Mouse (Mus musculus): ENCODE results near the gene Skap1. TPM values are rescaled to one million over a fixed set of nuclear protein-coding genes. Genes with fewer than 3 reads are reported as not detected.

The Skap1 gene
- total and polyA plus RNA-seq, 3 experiments: not detected

DNA sequence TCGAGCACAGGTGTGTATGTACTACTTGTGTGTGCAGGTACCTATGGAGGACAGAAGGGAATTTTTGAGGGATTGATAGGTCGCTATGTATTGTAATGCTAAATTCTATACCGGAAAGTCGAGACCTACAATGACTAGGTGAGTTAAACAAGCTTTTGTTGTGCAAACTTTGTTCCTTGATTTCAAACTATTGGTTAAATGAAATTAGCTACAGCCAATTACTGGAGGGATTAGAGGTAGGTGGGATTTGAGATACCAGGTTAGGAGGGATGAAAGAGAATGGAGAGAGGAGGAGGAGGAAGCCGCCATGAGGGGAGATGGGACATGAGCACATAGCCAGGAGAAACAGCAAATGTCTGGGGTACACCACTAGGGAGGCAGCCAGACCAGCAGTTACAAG lies 315.9 kb downstream of the Skap1 start:
- peaks cover 0 to 12% of the 10 kb centered on the region in 2 experiments; a peak in 2 of 4 replicates for H3K36me3 ChIP-seq (ENCODE audit: control insufficient read depth in 1 of 2, insufficient read depth in 2 of 2, low read length in 2 of 2)
- no peaks in the 10 kb centered on the region for H3K27me3 ChIP-seq (ENCODE audit: control insufficient read depth in 1 of 2, insufficient read depth in 2 of 2, low read length in 2 of 2)
- H3K9me3 ChIP-seq (replicated peaks; ENCODE audit: insufficient read depth, low read length): no peaks in the 10 kb centered on the region
- DNase-seq (ENCODE audit: low read depth, low spot score): no peak
- no peak overlapping the region for H3K27ac ChIP-seq (ENCODE audit: control insufficient read depth, low read depth, low read length)
- no peak for TF ChIP-seq USF2 (IDR thresholded peaks at IDR 0.05; ENCODE audit: borderline replicate concordance in 1 of 2, insufficient read depth in 1 of 2, low read depth in 1 of 2, low read length in 2 of 2)
- TF ChIP-seq E2F4 (IDR thresholded peaks at IDR 0.05; ENCODE audit: borderline replicate concordance, low read depth, low read length): no peak
- no peak for TF ChIP-seq CHD2 (IDR thresholded peaks at IDR 0.05; ENCODE audit: low read length)
- no peak for TF ChIP-seq TAL1 (IDR thresholded peaks at IDR 0.05; ENCODE audit: low read length)
- no peak for TF ChIP-seq BHLHE40 (IDR thresholded peaks at IDR 0.05; ENCODE audit: borderline replicate concordance, low read depth, low read length)
- TF ChIP-seq ZC3H11A (IDR thresholded peaks at IDR 0.05; ENCODE audit: low read depth, low read length): no peak
- no peak for TF ChIP-seq GATA1 (IDR thresholded peaks at IDR 0.05; ENCODE audit: low read depth, low read length)
- H3K4me1 ChIP-seq (ENCODE audit: control insufficient read depth in 1 of 2, insufficient read depth in 2 of 2, low read length in 2 of 2): peaks cover 0 to 12% of the 10 kb centered on the region in 2 experiments; a peak in 3 of 4 replicates
- peaks cover 7% of the 10 kb centered on the region for H3K79me2 ChIP-seq (ENCODE audit: control insufficient read depth, insufficient read depth, low read length, poor library complexity)
- H3K9ac ChIP-seq (ENCODE audit: control insufficient read depth, low read depth, low read length, poor library complexity, severe bottlenecking): no peak overlapping the region
- no peak overlapping the region for H3K4me3 ChIP-seq (ENCODE audit: control insufficient read depth in 1 of 2, insufficient read depth in 1 of 2, low read depth in 2 of 2, low read length in 2 of 2)

DNA sequence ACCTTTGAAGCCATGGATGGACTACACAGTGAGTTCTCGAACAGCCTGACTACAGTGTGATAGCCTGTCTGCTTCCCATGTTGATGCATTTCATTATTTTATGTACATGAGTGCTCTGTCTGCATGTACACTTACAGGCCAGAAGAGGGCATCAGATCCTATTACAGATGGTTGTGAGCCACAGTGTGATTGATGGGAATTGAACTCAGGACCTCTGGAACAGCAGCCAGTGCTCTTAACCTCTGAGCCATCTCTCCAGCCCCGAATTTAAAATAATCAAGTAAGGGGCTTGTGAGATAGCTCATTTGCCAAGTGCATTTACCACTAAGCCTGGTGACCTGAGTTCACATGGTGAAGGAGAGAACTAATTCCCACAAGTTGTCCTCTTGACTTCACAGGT lies 317.0 kb downstream of the Skap1 start:
- Histone ChIP-seq H3K4me1 (ENCODE audit: control insufficient read depth in 1 of 2, insufficient read depth in 2 of 2, low read length in 2 of 2) (peaks cover 0 to 12% of the 10 kb centered on the region in 2 experiments; a peak in 3 of 4 replicates), H3K9me3 (replicated peaks; ENCODE audit: insufficient read depth, low read length) (no peaks in the 10 kb centered on the region), H3K27ac (ENCODE audit: control insufficient read depth, low read depth, low read length) (no peak overlapping the region), H3K79me2 (ENCODE audit: control insufficient read depth, insufficient read depth, low read length, poor library complexity) (peaks cover 7% of the 10 kb centered on the region), H3K4me3 (ENCODE audit: control insufficient read depth in 1 of 2, insufficient read depth in 1 of 2, low read depth in 2 of 2, low read length in 2 of 2) (no peak overlapping the region), H3K9ac (ENCODE audit: control insufficient read depth, low read depth, low read length, poor library complexity, severe bottlenecking) (no peak overlapping the region), H3K27me3 (ENCODE audit: control insufficient read depth in 1 of 2, insufficient read depth in 2 of 2, low read length in 2 of 2) (no peaks in the 10 kb centered on the region), H3K36me3 (ENCODE audit: control insufficient read depth in 1 of 2, insufficient read depth in 2 of 2, low read length in 2 of 2) (peaks cover 0 to 12% of the 10 kb centered on the region in 2 experiments; a peak in 2 of 4 replicates)
- peak; percentile 80 for DNase-seq (ENCODE audit: low read depth, low spot score)
- TF ChIP-seq CTCF (IDR thresholded peaks at IDR 0.05 in 2 of 3, conservative IDR thresholded peaks at IDR 0.05 in 1 of 3; ENCODE audit: control insufficient read depth in 1 of 3, insufficient read depth in 1 of 3, low read depth in 2 of 3, low read length in 3 of 3, poor library complexity in 1 of 3, severe bottlenecking in 1 of 3) (peak; percentile 23 to 72 (median 71); a peak in 5 of 6 replicates), USF1 (IDR thresholded peaks at IDR 0.05; ENCODE audit: low read depth, low read length) (no peak), MAFK (IDR thresholded peaks at IDR 0.05; ENCODE audit: borderline replicate concordance, low read depth, low read length) (no peak), GATA1 (IDR thresholded peaks at IDR 0.05; ENCODE audit: low read depth, low read length) (0 out of 2 replicates have a peak, but pooled peaks have one; percentile 4), TCF12 (IDR thresholded peaks at IDR 0.05; ENCODE audit: low read depth, low read length) (no peak), CHD1 (IDR thresholded peaks at IDR 0.05; ENCODE audit: low read depth, low read length) (no peak), USF2 (IDR thresholded peaks at IDR 0.05; ENCODE audit: borderline replicate concordance in 1 of 2, insufficient read depth in 1 of 2, low read depth in 1 of 2, low read length in 2 of 2) (no peak), ZC3H11A (IDR thresholded peaks at IDR 0.05; ENCODE audit: low read depth, low read length) (peak; percentile 30; the same call in 1 of the 2 replicates), TAL1 (IDR thresholded peaks at IDR 0.05; ENCODE audit: low read length) (no peak), EP300 (IDR thresholded peaks at IDR 0.05; ENCODE audit: low read depth in 1 of 2, low read length in 2 of 2) (no peak), SMC3 (IDR thresholded peaks at IDR 0.05; ENCODE audit: low read depth, low read length) (peak; percentile 79), TBP (IDR thresholded peaks at IDR 0.05; ENCODE audit: low read depth, low read length) (peak; percentile 93), RAD21 (IDR thresholded peaks at IDR 0.05; ENCODE audit: low read depth, low read length) (peak; percentile 38), E2F4 (IDR thresholded peaks at IDR 0.05; ENCODE audit: borderline replicate concordance, low read depth, low read length) (no peak), ZKSCAN1 (IDR thresholded peaks at IDR 0.05; ENCODE audit: low read depth, low read length) (no peak), POLR2AphosphoS5 (IDR thresholded peaks at IDR 0.05; ENCODE audit: borderline replicate concordance, low read depth, low read length) (no peak), HCFC1 (IDR thresholded peaks at IDR 0.05; ENCODE audit: low read depth, low read length) (0 out of 2 replicates have a peak, but pooled peaks have one; percentile 37)
